Mouse (Mus musculus) macrophage (primary cell): ENCODE data around the gene Rab35. TPM values are rescaled to one million over a fixed set of nuclear protein-coding genes. Genes with fewer than 3 reads are reported as not detected.

Experiments used
- H3K27ac ChIP-seq: fragments of 350-480 bp; formaldehyde crosslinking; 2 replicates; pipeline ENCODE4 v1.9.0; 2021
- H3K36me3 ChIP-seq: fragments of 350-480 bp; formaldehyde crosslinking; 2 replicates; pipeline ENCODE4 v1.9.0; 2021; ENCODE audit errors: inconsistent target
- H3K4me3 ChIP-seq: fragments of 350-480 bp; formaldehyde crosslinking; 2 replicates; pipeline ENCODE4 v1.9.0; 2021; ENCODE audit errors: inconsistent target
- H3K79me2 ChIP-seq: fragments of 350-480 bp; formaldehyde crosslinking; 2 replicates; pipeline ENCODE4 v1.9.0; 2021; ENCODE audit errors: inconsistent target
- WGBS: methylation state at CpG from one replicate; pipeline ENCODE4 v1.1.7; 2026; ENCODE audit warnings: inconsistent platforms; ENCODE audit not compliant: missing documents; 5-methylcytosine and 5-hydroxymethylcytosine counted together
- polyA plus RNA-seq: library from polyadenylated mRNA; stranded (reverse); fragments of 250-400 nt; gene quantifications from 3 replicates; pipeline ENCODE4 v1.2.4, GENCODE M21; 2018; ENCODE audit warnings: inconsistent platforms

Rab35 gene
- polyA plus RNA-seq, 1 experiment from 2014 or later = 67.5 TPM

GRCm38 (mm10) chr5:115628083-115628482 lies 3.6 kb upstream of the Rab35 start:
- Histone ChIP-seq H3K4me3 (no peak overlapping the region), H3K27ac (no peak overlapping the region)
- WGBS = 12% methylated on average over 8 of the region's 8 CpGs

GRCm38 (mm10) chr5:115629672-115630071 lies 2.0 kb upstream of the Rab35 start:
- peaks cover 33% of the 10 kb centered on the region for H3K79me2 ChIP-seq
- 92% methylated on average over 4 of the region's 4 CpGs for WGBS
- no peak overlapping the region for H3K27ac ChIP-seq
- H3K4me3 ChIP-seq = no peak overlapping the region
- no peaks in the 10 kb centered on the region for H3K36me3 ChIP-seq

More at GRCm38 (mm10) chr5:115628083-115628482, 3.6 kb upstream of the Rab35 start:
- H3K36me3 ChIP-seq = no peaks in the 10 kb centered on the region
- H3K79me2 ChIP-seq = peaks cover 17% of the 10 kb centered on the region

- H3K27ac ChIP-seq = no peak overlapping the region
- peaks cover 39% of the 10 kb centered on the region for H3K79me2 ChIP-seq
- no peaks in the 10 kb centered on the region for H3K36me3 ChIP-seq
- 88% methylated on average over 5 of the region's 5 CpGs for WGBS
- H3K4me3 ChIP-seq = no peak overlapping the region
Observed at GRCm38 (mm10) chr5:115630291-115630690, 1.4 kb upstream of the Rab35 start.

GRCm38 (mm10) chr5:115632358-115632714 lies 628 bp downstream of the Rab35 start:
- peak overlapping the region; percentile 35 for H3K27ac ChIP-seq
- 1% methylated on average over 25 of the region's 30 CpGs for WGBS
- H3K79me2 ChIP-seq = peaks cover 59% of the 10 kb centered on the region
- H3K36me3 ChIP-seq = no peaks in the 10 kb centered on the region
- H3K4me3 ChIP-seq = peak overlapping the region; percentile 74

GRCm38 (mm10) chr5:115633060-115633459 lies 1.4 kb downstream of the Rab35 start:
- peak overlapping the region; percentile 74 for H3K4me3 ChIP-seq
- peaks cover 4% of the 10 kb centered on the region; the same call in 1 of the 2 replicates for H3K36me3 ChIP-seq
- H3K79me2 ChIP-seq = peaks cover 67% of the 10 kb centered on the region
- no peak overlapping the region for H3K27ac ChIP-seq
- 78% methylated on average over 4 of the region's 4 CpGs for WGBS

GRCm38 (mm10) chr5:115634046-115634445 lies 2.3 kb downstream of the Rab35 start:
- Histone ChIP-seq H3K4me3 (no peak overlapping the region), H3K36me3 (peaks cover 11% of the 10 kb centered on the region; the same call in 1 of the 2 replicates), H3K27ac (0 out of 2 replicates have a peak overlapping the region, but pooled peaks have one; percentile 37), H3K79me2 (peaks cover 77% of the 10 kb centered on the region)
- WGBS = 91% methylated on average over 7 of the region's 8 CpGs

- peaks cover 91% of the 10 kb centered on the region for H3K79me2 ChIP-seq
- H3K4me3 ChIP-seq = no peak overlapping the region
- WGBS = 2% methylated on average over 6 of the region's 6 CpGs
- H3K27ac ChIP-seq = peak overlapping the region; percentile 37
- peaks cover 26% of the 10 kb centered on the region for H3K36me3 ChIP-seq
Observed at GRCm38 (mm10) chr5:115635536-115635935, 3.8 kb downstream of the Rab35 start.

GRCm38 (mm10) chr5:115644192-115644591 lies 12.5 kb downstream of the Rab35 start:
- 93% methylated on average over 6 of the region's 9 CpGs for WGBS
- Histone ChIP-seq H3K36me3 (peaks cover 76% of the 10 kb centered on the region), H3K27ac (no peak overlapping the region), H3K4me3 (no peak overlapping the region), H3K79me2 (peaks cover 42% of the 10 kb centered on the region)

GRCm38 (mm10) chr5:115648876-115649275 lies 17.2 kb downstream of the Rab35 start:
- Histone ChIP-seq H3K4me3 (no peak overlapping the region), H3K36me3 (peaks cover 33% of the 10 kb centered on the region)

GRCm38 (mm10) chr5:115649699-115650098 lies 18.0 kb downstream of the Rab35 start:
- H3K79me2 ChIP-seq = no peaks in the 10 kb centered on the region
- WGBS = 97% methylated on average over 8 of the region's 8 CpGs
- H3K36me3 ChIP-seq = peaks cover 25% of the 10 kb centered on the region
- H3K27ac ChIP-seq = no peak overlapping the region
- H3K4me3 ChIP-seq = no peak overlapping the region

More at GRCm38 (mm10) chr5:115648876-115649275, 17.2 kb downstream of the Rab35 start:
- H3K27ac ChIP-seq = no peak overlapping the region
- WGBS = 96% methylated on average over 3 of the region's 3 CpGs
- H3K79me2 ChIP-seq = no peaks in the 10 kb centered on the region

GRCm38 (mm10) chr5:115650885-115651284 lies 19.2 kb downstream of the Rab35 start:
- 95% methylated on average over 10 of the region's 10 CpGs for WGBS
- Histone ChIP-seq H3K27ac (no peak overlapping the region), H3K4me3 (no peak overlapping the region), H3K79me2 (no peaks in the 10 kb centered on the region), H3K36me3 (peaks cover 13% of the 10 kb centered on the region; the same call in 1 of the 2 replicates)

GRCm38 (mm10) chr5:115651821-115652220 lies 20.1 kb downstream of the Rab35 start:
- no peak overlapping the region for H3K4me3 ChIP-seq
- 97% methylated on average over 10 of the region's 10 CpGs for WGBS
- H3K36me3 ChIP-seq = 0 out of 2 replicates have a peak, but pooled peaks cover 4% of the 10 kb centered on the region
- no peaks in the 10 kb centered on the region for H3K79me2 ChIP-seq
- H3K27ac ChIP-seq = no peak overlapping the region

- Histone ChIP-seq H3K36me3 (no peaks in the 10 kb centered on the region), H3K4me3 (peak overlapping the region; percentile 35), H3K79me2 (no peaks in the 10 kb centered on the region), H3K27ac (0 out of 2 replicates have a peak overlapping the region, but pooled peaks have one; percentile 13)
- WGBS = 3% methylated on average over 35 of the region's 35 CpGs
Observed at GRCm38 (mm10) chr5:115652681-115653575, 21.2 kb downstream of the Rab35 start.

GRCm38 (mm10) chr5:115653776-115654175 lies 22.1 kb downstream of the Rab35 start:
- Histone ChIP-seq H3K36me3 (no peaks in the 10 kb centered on the region), H3K79me2 (no peaks in the 10 kb centered on the region), H3K27ac (no peak overlapping the region), H3K4me3 (no peak overlapping the region)
- WGBS = 93% methylated on average over 12 of the region's 12 CpGs

GRCm38 (mm10) chr5:115656677-115657076 lies 25.0 kb downstream of the Rab35 start:
- Histone ChIP-seq H3K4me3 (no peak overlapping the region), H3K79me2 (no peaks in the 10 kb centered on the region), H3K27ac (no peak overlapping the region), H3K36me3 (no peaks in the 10 kb centered on the region)
- 92% methylated on average over 6 of the region's 6 CpGs for WGBS
